Mouse (Mus musculus): Measurements from ENCODE around the gene Olfr465-ps1. TPM values are rescaled to one million over a fixed set of nuclear protein-coding genes. Genes with fewer than 3 reads are reported as not detected.
A peak's percentile ranks its signal among the peaks of the same experiment; 100 is the strongest.

The Olfr465-ps1 gene
- not detected in 2 replicates for polyA plus RNA-seq (2016; fragmentation: Nextera tagmentation; extraction: Ambion mirVana)

DNA sequence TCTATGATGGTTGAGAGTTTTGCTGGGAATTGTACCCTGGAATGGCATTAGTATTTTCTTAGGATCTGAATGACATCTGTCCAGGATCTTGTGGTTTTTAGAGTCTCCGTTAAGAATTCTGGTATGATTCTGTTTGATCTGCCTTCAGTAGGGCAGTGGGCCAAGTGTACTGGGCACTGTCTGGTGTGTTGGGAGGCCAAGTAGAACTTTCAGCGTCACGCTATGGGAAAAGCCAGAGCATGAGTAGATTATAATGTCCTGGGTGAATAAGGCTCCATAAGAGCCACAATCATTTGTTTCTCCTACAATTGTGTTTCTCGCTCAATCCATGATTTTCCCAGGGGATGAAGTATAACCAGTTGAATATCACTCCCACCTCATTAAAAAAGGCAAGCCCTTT is at the start of gene Olfr465-ps1:
Olfr465-ps1 (plus strand) TSS at position 301 of the 400 bp plus-strand sequence.
- H3K4me3 ChIP-seq = no peak within 1 kb of the TSS
- no peak for DNase-seq (ENCODE audit: low spot score)
- no peaks in the 10 kb centered on the region for H3K4me1 ChIP-seq
- no peak within 1 kb of the TSS for H3K27ac ChIP-seq (replicated peaks)
- no peaks in the 10 kb centered on the region for H3K27me3 ChIP-seq (ENCODE audit: low read depth, poor library complexity, severe bottlenecking)
- H3K9me3 ChIP-seq (replicated peaks) = peaks cover 6% of the 10 kb centered on the region; the same call in 1 of the 2 replicates
- no peaks in the 10 kb centered on the region for H3K36me3 ChIP-seq
- 84% methylated on average over 4 of the region's 4 CpGs for WGBS

DNA sequence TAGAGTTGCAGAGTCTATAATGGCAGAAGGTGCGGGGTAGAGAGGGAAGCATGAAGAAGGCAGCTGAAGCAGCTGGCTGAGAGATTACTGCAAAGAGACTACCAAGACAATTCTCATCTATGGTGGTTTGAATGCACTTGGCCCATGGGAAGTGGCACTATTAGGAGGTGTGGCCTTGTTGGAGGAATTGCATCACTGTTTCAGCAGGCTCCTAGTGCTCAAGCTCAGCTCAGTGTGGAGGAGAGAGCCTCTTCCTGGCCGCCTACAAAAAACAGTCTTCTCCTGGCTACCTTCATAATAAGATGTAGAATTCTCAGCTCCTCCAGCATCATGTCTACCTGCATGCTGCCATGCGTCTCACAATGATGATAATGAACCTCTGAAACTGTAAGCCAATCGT is 42.0 kb upstream of the Olfr465-ps1 start:
- Histone ChIP-seq H3K4me3 (no peak overlapping the region), H3K4me1 (no peaks in the 10 kb centered on the region), H3K36me3 (peaks cover 59% of the 10 kb centered on the region), H3K27me3 (ENCODE audit: low read depth, poor library complexity, severe bottlenecking) (no peaks in the 10 kb centered on the region), H3K9me3 (replicated peaks) (peaks cover 22% of the 10 kb centered on the region), H3K27ac (replicated peaks) (no peak overlapping the region)
- 89% methylated on average over 4 of the region's 4 CpGs for WGBS
- no peak for DNase-seq (ENCODE audit: low spot score)

- H3K27ac ChIP-seq (replicated peaks) = no peak overlapping the region
- no peak overlapping the region for H3K4me3 ChIP-seq
- no peaks in the 10 kb centered on the region for H3K27me3 ChIP-seq (ENCODE audit: low read depth, poor library complexity, severe bottlenecking)
- no peaks in the 10 kb centered on the region for H3K4me1 ChIP-seq
- no peak for DNase-seq (ENCODE audit: low spot score)
- H3K36me3 ChIP-seq = peaks cover 56% of the 10 kb centered on the region
- peaks cover 26% of the 10 kb centered on the region for H3K9me3 ChIP-seq (replicated peaks)
These were observed 40.9 kb upstream of the Olfr465-ps1 start for GRCm38 (mm10) chr13:65097018-65097417.

DNA sequence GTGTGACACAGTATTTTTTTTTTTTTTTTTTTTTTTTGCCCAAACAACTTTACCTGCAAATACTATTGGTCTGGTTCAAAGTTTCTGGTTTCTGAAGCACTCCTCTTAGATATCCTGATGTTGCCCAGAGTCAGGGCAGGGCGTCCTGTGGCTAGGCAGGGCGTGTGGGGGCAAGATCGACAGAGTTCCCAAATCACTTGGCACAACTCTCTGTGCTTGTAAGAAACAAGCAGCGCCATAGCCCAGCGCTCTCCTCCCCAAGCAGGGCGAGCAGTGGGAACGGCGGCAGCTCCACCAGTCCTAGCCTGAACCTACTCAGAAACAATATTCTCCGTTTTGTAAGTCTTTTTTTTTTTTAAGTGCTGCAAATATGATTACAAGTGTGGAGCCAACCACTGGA is 37.2 kb upstream of the Olfr465-ps1 start:
- Histone ChIP-seq H3K4me1 (no peaks in the 10 kb centered on the region), H3K27me3 (ENCODE audit: low read depth, poor library complexity, severe bottlenecking) (no peaks in the 10 kb centered on the region), H3K36me3 (peaks cover 43% of the 10 kb centered on the region), H3K4me3 (no peak overlapping the region), H3K27ac (replicated peaks) (no peak overlapping the region), H3K9me3 (replicated peaks) (peaks cover 56% of the 10 kb centered on the region)
- DNase-seq (ENCODE audit: low spot score) = no peak
- 98% methylated on average over 9 of the region's 9 CpGs for WGBS

DNA sequence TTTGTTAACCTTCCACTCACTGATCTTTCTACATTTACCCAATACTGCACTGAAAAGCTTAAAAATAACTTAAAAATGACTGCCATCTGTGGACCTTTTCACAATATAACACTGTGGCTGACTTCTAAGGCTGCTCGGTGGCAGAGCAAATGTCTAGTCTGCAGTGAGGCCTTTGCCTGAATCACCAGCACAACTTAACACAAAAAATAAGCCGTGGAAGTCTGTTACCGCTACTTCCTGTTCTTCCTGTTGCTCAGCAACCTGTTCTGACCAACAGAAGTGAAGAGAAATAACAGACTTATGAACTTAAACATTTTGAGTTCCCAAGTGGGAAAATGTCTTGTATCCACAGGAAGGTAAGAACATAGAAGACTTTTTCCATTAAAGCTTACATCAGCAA is 36.7 kb upstream of the Olfr465-ps1 start:
- Histone ChIP-seq H3K27me3 (ENCODE audit: low read depth, poor library complexity, severe bottlenecking) (no peaks in the 10 kb centered on the region), H3K4me3 (no peak overlapping the region), H3K4me1 (no peaks in the 10 kb centered on the region), H3K9me3 (replicated peaks) (peaks cover 61% of the 10 kb centered on the region), H3K36me3 (peaks cover 43% of the 10 kb centered on the region), H3K27ac (replicated peaks) (no peak overlapping the region)
- over 99% methylated on average over 3 of the region's 3 CpGs for WGBS
- no peak for DNase-seq (ENCODE audit: low spot score)

DNA sequence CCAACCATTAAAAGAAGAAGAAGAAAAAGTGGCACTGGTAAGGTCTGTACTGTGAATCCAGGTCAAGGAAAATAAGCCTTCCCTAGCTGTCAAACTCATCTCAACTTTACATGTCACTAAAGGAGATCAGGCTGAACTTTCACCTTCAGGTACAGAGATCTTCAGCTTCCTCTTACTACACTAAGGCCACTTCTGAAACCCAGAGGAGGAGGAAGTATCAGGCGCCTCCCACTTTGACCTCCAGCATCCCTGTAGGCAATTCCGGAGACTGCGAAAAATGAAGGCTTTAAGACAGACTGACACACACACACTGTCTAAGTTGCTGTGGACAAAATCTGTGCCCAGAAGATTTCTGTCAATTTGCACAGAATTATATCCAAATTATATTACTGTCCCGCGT is 25.9 kb upstream of the Olfr465-ps1 start:
- DNase-seq (ENCODE audit: low spot score) = no peak
- H3K4me3 ChIP-seq = peak overlapping the region; percentile 81
- H3K4me1 ChIP-seq = peaks cover 16% of the 10 kb centered on the region
- 0 out of 2 replicates have a peak, but pooled peaks cover 2% of the 10 kb centered on the region for H3K36me3 ChIP-seq
- peaks cover 10% of the 10 kb centered on the region for H3K9me3 ChIP-seq (replicated peaks)
- 1% methylated on average over 5 of the region's 5 CpGs for WGBS
- H3K27me3 ChIP-seq (ENCODE audit: low read depth, poor library complexity, severe bottlenecking) = no peaks in the 10 kb centered on the region
- peak overlapping the region; percentile 93 for H3K27ac ChIP-seq (replicated peaks)

DNA sequence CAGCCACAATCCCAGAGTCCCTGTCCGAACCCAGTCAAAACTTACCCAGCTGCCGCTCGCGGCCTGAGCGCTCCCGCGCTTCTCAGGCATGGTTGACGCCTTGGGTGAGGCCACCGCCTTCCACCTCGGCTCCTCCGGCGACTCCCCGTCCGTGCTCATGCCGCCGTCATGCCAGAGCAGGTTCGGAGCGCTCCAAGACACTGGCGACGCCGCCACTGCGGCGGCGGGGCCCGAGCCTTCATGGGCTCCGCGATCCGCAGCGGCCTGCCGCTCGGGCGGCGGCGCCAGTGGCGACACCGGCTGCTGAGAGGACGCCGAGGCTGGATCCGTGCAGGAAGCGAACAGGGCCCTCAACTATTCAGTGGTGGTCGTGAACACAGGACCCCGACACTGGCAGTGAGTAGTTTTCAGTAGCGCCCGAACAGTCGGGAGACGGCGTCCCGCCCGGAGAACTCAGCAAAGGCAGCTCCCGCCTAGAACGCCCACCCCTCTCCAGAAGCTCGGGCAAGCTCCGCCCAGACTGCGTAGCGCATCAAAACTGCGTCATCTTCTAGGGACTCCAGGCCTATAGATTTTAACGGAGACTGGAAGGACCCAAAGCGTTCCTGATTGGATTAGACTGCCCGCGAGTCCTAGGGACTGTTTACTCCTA is 25.3 kb upstream of the Olfr465-ps1 start, which contains the start of gene Mfsd14b:
Mfsd14b (minus strand) TSS at position 517 of the 652 bp plus-strand sequence.
- Histone ChIP-seq H3K27ac (replicated peaks) (peak within 1 kb of the TSS; percentile 93), H3K27me3 (ENCODE audit: low read depth, poor library complexity, severe bottlenecking) (no peaks in the 10 kb centered on the region), H3K9me3 (replicated peaks) (peaks cover 4% of the 10 kb centered on the region), H3K4me1 (peaks cover 16% of the 10 kb centered on the region), H3K4me3 (peak within 1 kb of the TSS; percentile 81), H3K36me3 (0 out of 2 replicates have a peak, but pooled peaks cover 2% of the 10 kb centered on the region)
- peak; percentile 90 for DNase-seq (ENCODE audit: low spot score)
- WGBS = under 1% methylated on average over 60 of the region's 60 CpGs

- WGBS = 68% methylated on average over 3 of the region's 3 CpGs
- Histone ChIP-seq H3K4me3 (peak overlapping the region; percentile 81), H3K27ac (replicated peaks) (peak overlapping the region; percentile 93), H3K4me1 (peaks cover 16% of the 10 kb centered on the region), H3K36me3 (0 out of 2 replicates have a peak, but pooled peaks cover under 1% of the 10 kb centered on the region), H3K27me3 (ENCODE audit: low read depth, poor library complexity, severe bottlenecking) (no peaks in the 10 kb centered on the region), H3K9me3 (replicated peaks) (no peaks in the 10 kb centered on the region)
- no peak for DNase-seq (ENCODE audit: low spot score)
These were observed 24.6 kb upstream of the Olfr465-ps1 start for GRCm38 (mm10) chr13:65113239-65113638.

DNA sequence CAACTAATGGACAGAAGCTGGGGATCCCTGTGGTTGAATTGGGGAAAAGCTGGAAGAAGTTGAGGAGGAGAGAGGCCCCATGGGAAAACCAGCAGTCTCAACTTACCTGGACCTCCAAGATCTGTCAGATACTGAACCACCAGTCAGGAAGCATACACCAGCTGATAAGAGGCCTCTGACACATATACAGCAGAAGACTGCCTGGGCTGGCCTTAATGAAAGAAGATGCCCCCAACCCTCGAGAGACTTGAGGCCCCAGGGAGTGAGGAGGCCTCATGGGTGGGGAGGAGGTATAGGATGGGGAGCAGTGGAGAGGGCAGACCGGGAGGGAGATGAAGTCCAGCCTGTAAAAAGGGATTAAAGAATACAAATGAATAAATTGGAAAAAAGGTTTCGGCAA is 16.9 kb upstream of the Olfr465-ps1 start:
- Histone ChIP-seq H3K4me1 (no peaks in the 10 kb centered on the region), H3K4me3 (no peak overlapping the region), H3K27ac (replicated peaks) (no peak overlapping the region), H3K9me3 (replicated peaks) (no peaks in the 10 kb centered on the region), H3K36me3 (no peaks in the 10 kb centered on the region), H3K27me3 (ENCODE audit: low read depth, poor library complexity, severe bottlenecking) (no peaks in the 10 kb centered on the region)
- WGBS = 75% methylated on average over 3 of the region's 3 CpGs
- no peak for DNase-seq (ENCODE audit: low spot score)

DNA sequence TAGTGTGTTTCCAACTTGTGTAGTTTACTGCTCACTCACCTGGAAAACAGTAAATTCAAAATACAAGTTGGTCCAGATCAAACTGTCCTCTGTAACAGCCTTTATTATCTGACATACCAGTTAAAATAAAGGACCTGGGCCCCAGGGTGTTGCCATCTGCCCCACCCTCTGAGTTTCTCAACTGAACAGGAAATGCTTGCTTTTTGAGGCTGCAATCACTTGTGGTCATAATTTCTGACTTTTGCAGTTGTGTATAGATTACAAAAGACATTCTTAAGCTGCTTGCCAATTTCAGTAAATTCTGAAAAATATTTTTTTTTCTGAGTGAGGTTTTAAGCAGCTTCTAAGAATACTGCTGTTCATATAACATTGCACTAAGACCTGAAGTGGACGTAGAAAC is 15.8 kb upstream of the Olfr465-ps1 start:
- no peaks in the 10 kb centered on the region for H3K36me3 ChIP-seq
- DNase-seq (ENCODE audit: low spot score) = no peak
- no peaks in the 10 kb centered on the region for H3K9me3 ChIP-seq (replicated peaks)
- 81% methylated on average over 1 of the region's 1 CpGs for WGBS
- no peaks in the 10 kb centered on the region for H3K4me1 ChIP-seq
- no peak overlapping the region for H3K27ac ChIP-seq (replicated peaks)
- H3K4me3 ChIP-seq = no peak overlapping the region
- H3K27me3 ChIP-seq (ENCODE audit: low read depth, poor library complexity, severe bottlenecking) = no peaks in the 10 kb centered on the region

DNA sequence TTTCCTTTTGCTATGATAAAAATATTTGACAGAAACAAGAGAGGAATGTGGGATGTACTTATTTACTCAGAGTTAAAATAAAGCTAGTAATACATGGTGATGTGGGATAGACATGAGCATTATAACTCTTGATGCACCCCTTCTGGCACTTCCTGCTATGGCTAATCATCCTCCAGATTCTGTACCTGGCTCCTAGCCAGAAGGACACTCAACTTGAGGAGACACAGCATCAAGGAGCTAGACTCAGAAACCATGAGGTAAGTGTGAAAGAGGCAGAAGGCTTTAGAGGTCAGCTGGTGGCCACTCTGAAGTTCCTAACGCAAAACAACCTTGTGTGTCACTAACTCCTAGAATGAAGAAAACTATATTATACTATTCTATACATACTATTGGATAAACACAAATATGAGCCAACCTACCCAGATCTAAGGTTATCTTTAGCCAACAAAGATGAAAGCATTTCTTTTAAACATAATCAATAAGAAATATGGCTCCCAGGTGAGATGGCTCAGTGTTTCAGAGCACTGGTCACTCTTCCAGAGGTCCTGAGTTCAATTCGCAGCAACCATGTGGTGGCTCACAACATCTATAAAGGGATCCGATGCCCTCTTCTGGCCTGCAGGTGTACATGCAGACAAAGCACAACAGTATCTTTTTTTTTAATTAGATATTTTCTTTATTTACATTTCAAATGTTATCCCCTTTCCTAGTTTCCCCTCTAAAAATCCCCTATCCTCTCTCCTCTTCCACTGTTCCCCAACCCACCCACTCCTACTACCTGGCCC is 10.6 kb upstream of the Olfr465-ps1 start:
- no peaks in the 10 kb centered on the region for H3K36me3 ChIP-seq
- no peak overlapping the region for H3K4me3 ChIP-seq
- H3K27ac ChIP-seq (replicated peaks) = no peak overlapping the region
- H3K9me3 ChIP-seq (replicated peaks) = peaks cover 5% of the 10 kb centered on the region; the same call in 1 of the 2 replicates
- 64% methylated on average over 3 of the region's 3 CpGs for WGBS
- H3K27me3 ChIP-seq (ENCODE audit: low read depth, poor library complexity, severe bottlenecking) = no peaks in the 10 kb centered on the region
- DNase-seq (ENCODE audit: low spot score) = no peak
- H3K4me1 ChIP-seq = no peaks in the 10 kb centered on the region

DNA sequence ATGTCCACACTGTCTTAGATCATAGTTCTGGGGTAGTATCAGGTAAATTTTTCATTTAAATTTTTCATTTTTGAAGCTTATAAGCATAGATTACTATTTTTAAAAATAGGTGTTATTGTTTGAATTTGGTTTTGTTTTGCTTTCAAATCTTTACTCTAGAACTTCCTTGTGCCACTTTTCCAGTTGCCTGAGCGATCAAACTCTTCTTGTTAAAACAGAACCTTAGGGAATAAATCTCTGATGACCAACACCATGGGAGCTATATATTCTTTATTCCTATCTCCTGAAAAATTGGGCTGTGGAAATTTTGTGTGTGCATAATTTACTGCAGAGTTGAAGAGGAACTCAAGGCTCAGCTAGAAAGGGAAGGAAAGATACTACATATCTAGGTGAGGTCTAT is 12.1 kb downstream of the Olfr465-ps1 start, which contains the start of gene Olfr466:
Olfr466 (plus strand) TSS at position 301 of the 400 bp plus-strand sequence.
- WGBS = 87% methylated on average over 1 of the region's 1 CpGs

DNA sequence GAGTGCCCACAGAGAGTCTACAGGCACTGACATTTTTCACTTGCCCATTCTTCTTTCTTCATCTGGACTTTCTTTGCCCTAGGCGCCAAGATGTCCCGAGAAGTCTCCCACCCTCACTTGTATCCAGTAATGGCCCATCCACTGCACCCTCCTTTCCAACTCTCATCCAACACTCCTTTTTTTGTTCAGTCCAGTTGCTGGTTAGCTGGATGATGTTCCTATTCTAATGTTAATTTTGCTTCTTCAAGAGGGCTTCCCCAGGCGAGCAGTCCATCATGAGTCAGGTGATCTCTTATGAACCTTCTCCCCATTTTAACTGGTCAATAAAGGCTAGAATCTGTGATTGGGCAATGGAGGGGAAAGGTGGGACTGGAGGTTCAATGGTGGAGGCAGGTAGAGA is 36.2 kb downstream of the Olfr465-ps1 start:
- peaks cover 6% of the 10 kb centered on the region; the same call in 1 of the 2 replicates for H3K9me3 ChIP-seq (replicated peaks)
- no peaks in the 10 kb centered on the region for H3K27me3 ChIP-seq (ENCODE audit: low read depth, poor library complexity, severe bottlenecking)
- no peak overlapping the region for H3K27ac ChIP-seq (replicated peaks)
- DNase-seq (ENCODE audit: low spot score) = no peak
- 82% methylated on average over 3 of the region's 3 CpGs for WGBS
- H3K36me3 ChIP-seq = no peaks in the 10 kb centered on the region
- no peak overlapping the region for H3K4me3 ChIP-seq
- H3K4me1 ChIP-seq = peaks cover 5% of the 10 kb centered on the region; the same call in 1 of the 2 replicates

More for the DNA sequence above, 12.1 kb downstream of the Olfr465-ps1 start, which contains the start of gene Olfr466:
- no peak within 1 kb of the TSS for H3K27ac ChIP-seq (replicated peaks)
- no peaks in the 10 kb centered on the region for H3K4me1 ChIP-seq
- no peaks in the 10 kb centered on the region for H3K36me3 ChIP-seq
- peaks cover 5% of the 10 kb centered on the region; the same call in 1 of the 2 replicates for H3K9me3 ChIP-seq (replicated peaks)
- H3K27me3 ChIP-seq (ENCODE audit: low read depth, poor library complexity, severe bottlenecking) = no peaks in the 10 kb centered on the region
- no peak within 1 kb of the TSS for H3K4me3 ChIP-seq
- DNase-seq (ENCODE audit: low spot score) = no peak
